Mouse (Mus musculus): Measurements from ENCODE around the gene Plac1.
"Not testable (repeated sequence)": the region's sequence is repeated elsewhere in the genome, so short reads cannot be mapped to it uniquely, and the experiment has no call there.

Gene Plac1

DNA sequence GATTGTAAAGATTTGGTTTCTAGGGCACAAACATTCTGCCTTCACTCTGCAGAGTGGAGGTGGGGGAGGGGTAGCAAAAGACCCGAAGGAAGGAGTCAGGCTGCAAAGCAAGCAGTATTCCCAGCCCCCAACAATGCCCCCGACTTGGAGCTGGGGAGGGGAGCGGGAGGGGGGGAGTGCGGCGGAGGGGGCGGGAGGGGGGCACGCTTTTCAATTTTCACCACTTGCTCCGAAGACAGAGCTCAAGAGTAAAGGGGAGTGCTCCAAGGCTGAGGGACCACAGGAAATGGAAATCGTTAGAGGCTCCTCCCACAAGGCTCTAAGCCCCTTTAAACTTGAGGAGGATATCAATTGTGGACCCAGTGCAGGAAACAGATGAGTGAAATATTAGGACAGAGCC, 189.6 kb downstream of the Plac1 start:
- no peak for DNase-seq (ENCODE audit: low read depth in 1 of 2, low spot score in 2 of 2)

DNA sequence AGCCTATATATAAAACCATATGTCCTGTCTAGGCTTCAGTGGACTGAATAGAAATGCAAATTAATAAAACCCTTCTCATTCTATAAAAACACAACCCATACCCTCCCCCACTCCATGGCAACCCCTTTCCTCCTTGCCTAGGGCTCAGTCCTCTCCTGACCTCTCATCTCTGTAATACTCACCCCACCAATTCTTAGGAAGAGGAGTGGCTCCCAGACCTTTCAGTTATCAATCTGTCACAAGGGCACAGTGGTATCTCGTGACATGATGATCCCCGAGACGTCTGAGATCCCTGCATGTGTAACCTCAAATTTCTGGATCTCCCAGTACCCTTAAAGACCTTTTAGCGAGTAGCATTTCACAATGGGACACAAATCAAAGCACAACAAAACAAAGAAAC, 190.7 kb downstream of the Plac1 start:
- DNase-seq (ENCODE audit: low read depth in 1 of 2, low spot score in 2 of 2) = no peak

DNA sequence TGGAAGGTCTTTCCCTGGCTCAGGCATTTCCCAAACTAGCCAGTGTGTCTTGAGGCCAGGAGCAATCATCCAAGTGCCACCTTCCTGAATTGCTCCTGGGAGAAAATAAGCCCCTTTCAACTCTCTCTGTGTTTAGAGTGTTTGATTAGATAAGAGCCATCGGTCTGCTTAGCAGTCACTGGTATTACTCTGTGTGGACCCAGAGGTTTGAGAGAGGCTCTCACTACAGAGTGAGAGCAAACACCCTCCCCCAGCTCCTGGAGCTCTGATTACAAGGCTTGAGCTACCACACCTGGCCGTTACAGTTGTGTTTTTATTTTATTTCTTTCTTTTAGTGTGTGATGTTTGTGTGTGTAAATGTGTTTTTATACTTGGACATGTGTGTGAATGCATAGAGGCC, 193.0 kb downstream of the Plac1 start:
- DNase-seq (ENCODE audit: low read depth in 1 of 2, low spot score in 2 of 2) = no peak

DNA sequence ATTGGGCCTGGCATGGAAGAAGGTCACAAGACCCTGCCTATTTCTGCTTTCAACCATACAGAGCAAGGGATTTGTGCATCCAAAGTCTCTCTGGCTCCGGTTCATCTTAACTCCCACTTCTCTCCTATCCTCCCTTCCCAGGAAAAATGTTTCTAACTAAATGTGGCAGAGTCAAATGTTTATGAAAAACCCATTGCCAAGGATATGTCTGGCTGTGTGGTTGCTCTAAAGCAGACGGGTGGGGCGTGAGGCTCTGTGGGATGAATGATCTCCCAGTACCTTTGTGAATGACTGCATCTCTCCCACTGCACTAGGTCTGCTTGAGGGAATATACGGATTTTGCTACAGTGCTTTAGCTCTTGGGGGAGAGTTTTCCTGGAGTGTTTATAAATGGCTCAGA, 193.9 kb downstream of the Plac1 start:
- DNase-seq (ENCODE audit: low read depth in 1 of 2, low spot score in 2 of 2) = no peak

DNA sequence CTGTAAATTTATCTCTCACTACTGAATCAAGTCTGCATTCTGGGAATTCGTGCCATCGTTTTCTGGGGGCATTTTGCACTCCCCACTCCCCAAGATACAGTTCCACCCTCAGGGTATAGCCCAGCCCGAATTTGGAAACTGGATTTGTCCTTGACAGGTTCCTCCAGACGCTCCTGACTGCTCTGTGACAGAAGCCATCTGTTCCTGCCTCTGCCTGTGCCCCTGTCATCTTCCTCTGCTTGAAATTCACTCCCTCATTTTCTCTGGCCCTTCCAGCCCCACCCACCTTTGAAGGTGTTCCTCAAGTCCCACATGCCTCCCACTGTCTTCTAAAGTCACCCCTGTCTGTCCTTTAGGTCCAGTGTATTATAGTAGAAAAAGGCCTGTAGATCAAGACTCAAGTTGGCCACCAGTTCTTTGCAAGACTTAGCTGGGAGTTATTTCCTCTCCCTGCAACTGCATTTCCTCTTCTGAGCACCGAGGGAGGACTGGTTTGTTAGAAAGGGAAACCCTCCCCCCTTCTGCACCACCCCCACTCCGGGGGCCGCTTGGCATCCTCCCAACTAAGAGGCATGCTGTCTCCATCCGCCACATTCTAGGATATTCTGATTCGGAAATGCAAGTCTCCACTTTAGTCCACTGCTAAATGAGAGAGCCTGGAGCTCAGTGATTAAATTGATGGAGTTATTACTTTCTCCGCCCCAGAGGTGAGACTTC, 194.6 kb downstream of the Plac1 start:
- no peak for DNase-seq (ENCODE audit: low read depth in 1 of 2, low spot score in 2 of 2)

DNA sequence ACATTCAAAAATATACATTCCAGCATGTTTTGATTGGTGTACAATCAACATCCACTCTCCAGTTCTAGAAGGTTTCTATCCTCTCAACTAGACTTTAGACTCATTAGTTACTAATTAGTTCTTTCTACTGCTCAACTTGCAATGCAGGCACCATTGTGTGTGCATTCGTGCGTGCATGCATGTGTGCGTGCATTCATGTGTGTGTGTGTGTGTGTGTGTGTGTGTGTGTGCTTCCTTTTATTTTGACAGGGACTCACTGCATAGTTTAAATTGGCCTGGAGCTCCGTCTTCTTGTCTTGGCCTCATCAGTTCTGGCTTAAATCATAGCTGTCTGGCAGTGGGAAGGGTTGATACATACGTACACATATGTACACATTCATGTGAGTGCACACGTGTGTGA, 198.9 kb downstream of the Plac1 start:
- no peak for DNase-seq (ENCODE audit: low read depth in 1 of 2, low spot score in 2 of 2)

DNA sequence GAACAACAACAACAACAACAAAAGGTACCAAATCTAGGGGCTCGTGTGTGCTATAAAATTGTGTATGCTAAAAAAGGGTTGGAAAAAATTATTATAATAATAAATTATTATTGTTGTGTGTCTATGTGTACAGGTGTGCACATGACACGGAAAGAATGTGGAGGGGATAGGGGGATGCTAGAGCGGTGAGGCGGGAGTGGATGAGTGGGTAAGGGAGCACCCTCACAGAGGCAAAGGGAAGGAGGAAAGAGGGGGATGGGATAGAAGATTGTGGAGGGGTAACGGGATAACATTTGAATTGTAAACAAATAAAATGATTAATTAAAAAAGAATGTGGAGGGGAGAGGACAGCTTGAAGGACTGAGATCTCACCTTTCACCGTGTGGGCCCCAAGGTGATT, 199.8 kb downstream of the Plac1 start:
- no peak for DNase-seq (ENCODE audit: low read depth in 1 of 2, low spot score in 2 of 2)

DNA sequence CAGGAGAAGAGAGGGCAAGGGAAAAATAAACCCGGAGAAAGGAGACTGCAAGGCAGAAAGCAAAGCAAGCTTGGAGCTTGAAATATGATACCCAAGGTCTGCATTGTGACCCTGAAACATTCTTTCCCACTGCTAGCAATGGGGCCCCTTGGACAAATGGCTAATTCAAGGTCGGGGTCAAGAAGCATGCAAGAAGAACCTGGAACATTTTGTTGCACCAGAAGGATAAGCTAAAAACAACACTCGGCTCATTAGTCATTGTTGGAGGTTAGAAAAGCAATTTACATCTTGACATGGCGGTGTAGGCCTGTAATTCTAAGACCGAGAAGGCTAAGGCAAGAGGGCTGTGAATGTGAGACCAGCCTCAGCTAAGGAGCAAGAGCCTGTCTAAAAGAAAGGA, 200.3 kb downstream of the Plac1 start:
- DNase-seq (ENCODE audit: low read depth in 1 of 2, low spot score in 2 of 2) = no peak

DNA sequence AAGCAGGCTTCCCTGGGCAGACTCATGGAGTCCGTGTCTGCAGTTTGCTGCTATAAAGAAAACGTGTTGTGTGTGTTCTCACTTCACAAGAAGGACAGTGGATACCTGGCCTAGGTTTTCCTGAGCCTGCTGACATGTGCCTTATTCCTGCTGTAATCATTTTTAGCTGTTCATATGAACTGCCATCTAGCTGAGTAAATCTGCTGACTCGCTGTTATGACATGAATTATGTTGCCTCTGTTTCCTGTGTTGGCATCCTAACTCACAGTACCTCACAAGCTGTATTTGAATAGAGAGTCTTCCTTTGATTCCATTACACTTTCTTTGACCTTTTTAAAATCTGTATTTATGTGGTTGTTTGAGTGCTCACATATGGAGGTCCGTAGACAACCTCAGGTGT, 201.7 kb downstream of the Plac1 start:
- DNase-seq (ENCODE audit: low read depth in 1 of 2, low spot score in 2 of 2) = no peak

DNA sequence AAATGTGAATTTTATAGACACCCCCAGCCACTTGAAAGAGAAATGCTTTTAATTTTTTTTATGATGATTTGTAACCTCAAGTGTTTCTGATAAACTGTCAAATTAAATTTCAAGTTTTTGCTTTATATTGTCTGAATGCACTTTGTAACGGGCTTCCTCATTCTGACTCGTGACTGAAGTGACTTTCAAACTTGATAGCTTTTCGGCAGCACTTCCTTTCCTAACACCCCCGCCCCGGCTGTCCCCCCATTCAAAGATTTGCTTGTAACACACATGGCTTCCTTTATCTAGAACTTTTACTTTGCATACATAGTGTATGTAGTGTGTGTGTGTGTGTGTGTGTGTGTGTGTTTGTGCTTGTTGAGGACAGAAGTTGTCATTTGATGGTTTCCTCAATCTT, 210.4 kb downstream of the Plac1 start:
- DNase-seq (ENCODE audit: low read depth in 1 of 2, low spot score in 2 of 2) = no peak

DNA sequence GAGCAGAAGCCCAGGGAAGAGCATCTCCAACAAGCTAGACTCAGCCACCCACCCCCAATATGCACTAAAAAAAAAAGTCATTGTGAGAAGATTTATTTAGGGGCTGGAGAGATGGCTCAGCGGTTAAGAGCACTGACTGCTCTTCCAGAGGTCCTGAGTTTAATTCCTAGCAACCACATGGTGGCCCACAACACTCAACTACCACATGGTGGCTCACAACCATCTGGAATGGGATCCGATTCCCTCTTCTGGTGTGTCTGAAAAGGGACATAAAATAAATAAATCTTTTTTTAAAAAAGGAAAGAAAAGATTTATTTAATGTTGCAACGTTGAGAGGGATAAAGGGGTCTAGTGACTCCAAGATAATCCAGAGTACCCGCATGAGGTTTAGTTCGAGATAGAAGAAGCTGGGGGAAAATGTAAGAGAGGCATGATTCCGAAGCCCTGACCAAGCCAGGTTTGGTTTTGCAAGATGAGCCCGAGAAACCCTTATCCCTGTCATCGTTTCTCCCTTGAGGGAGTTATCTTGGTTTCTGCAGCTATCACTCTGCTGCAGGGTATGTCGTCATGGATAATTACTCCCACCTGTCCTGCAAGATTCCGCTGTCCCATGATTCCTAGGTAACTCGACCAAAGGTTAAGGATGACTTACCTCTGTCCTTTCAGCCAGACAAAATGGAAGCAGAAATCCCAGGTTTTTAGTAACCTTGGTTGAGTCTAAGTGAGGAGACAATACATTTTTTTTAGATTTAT, 214.3 kb downstream of the Plac1 start:
- no peak for DNase-seq (ENCODE audit: low read depth in 1 of 2, low spot score in 2 of 2)

DNA sequence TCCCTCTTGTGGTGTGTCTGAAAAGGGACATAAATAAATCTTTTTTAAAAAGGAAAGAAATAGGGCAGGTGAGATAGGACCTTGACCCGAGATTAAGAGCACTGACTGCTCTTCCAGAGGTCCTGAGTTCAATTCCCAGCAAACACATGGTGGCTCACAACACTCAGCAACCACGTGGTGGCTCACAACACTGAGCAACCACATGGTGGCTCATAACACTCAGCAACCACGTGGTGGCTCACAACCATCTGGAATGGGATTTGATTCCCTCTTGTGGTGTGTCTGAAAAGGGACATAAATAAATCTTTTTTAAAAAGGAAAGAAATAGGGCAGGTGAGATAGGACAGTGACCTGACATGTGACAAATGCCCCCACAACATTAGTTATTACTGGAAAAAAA, 215.6 kb downstream of the Plac1 start:
- DNase-seq (ENCODE audit: low read depth in 1 of 2, low spot score in 2 of 2) = not testable (repeated sequence)

DNA sequence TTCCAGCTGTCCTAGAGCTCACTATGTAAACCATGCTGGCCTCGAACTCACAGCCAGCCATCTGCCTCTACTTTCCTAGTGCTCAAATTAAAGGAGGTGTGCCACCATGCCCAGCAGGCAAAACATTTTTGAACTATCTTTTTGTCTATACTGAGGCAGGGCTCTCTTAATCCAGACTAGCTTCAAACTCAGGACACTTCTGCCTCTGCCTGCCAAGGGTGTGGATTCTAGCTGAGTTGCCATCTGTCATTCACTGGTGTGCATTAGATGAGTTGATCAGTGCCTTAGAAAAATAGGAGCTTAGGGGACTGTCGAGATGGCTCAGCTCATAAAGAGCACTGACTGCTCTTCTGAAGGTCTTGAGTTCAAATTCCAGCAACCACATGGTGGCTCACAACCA, 216.9 kb downstream of the Plac1 start:
- no peak for DNase-seq (ENCODE audit: low read depth in 1 of 2, low spot score in 2 of 2)
